Mouse (Mus musculus): ENCODE results near the gene Slc19a1. TPM values are rescaled to one million over a fixed set of nuclear protein-coding genes. Genes with fewer than 3 reads are reported as not detected.

Slc19a1 gene
- total and polyA plus RNA-seq, 3 experiments, result 40.1 to 59.8 (median 50.2) TPM

- DNase-seq (ENCODE audit: extremely low read depth), result no peak
- peaks cover 68% of the 10 kb centered on the region for H3K27me3 ChIP-seq (replicated peaks)
- no peaks in the 10 kb centered on the region for H3K79me2 ChIP-seq (replicated peaks; ENCODE audit: control insufficient read depth, extremely low read depth, insufficient read depth, poor library complexity, severe bottlenecking)
- H3K4me1 ChIP-seq (ENCODE audit: control insufficient read depth in 1 of 2, insufficient read depth in 2 of 2), result no peaks in the 10 kb centered on the region
- dilution Hi-C loops (cut with MboI; ENCODE audit: extremely low pct_ligation_motif_present, extremely low pct_unique_long_range_greater_than_20kb, low sequenced_read_pairs) (no loop called here), in situ Hi-C loops (cut with MboI; ENCODE audit: low pct_ligation_motif_present, low pct_unique_long_range_greater_than_20kb, low sequenced_read_pairs) (no loop called here)
- peaks cover 3% of the 10 kb centered on the region for H3K9me3 ChIP-seq (replicated peaks; ENCODE audit: low read length)
- TF ChIP-seq NELFE (IDR thresholded peaks at IDR 0.05; ENCODE audit: low read depth, low read length) (no peak), ELF1 (IDR thresholded peaks at IDR 0.05; ENCODE audit: low read depth, low read length) (no peak), USF1 (IDR thresholded peaks at IDR 0.05; ENCODE audit: low read depth, low read length) (no peak), GABPA (IDR thresholded peaks at IDR 0.05; ENCODE audit: insufficient replicate concordance, low read depth, low read length) (no peak), ETS1 (conservative IDR thresholded peaks at IDR 0.05; ENCODE audit: low read depth, low read length) (no peak), SIN3A (IDR thresholded peaks at IDR 0.05; ENCODE audit: low read length) (no peak), ZC3H11A (IDR thresholded peaks at IDR 0.05; ENCODE audit: low read depth, low read length) (no peak), PAX5 (IDR thresholded peaks at IDR 0.05; ENCODE audit: low read length) (no peak), MAZ (IDR thresholded peaks at IDR 0.05; ENCODE audit: low read depth, low read length) (no peak), EP300 (IDR thresholded peaks at IDR 0.05; ENCODE audit: low read length) (no peak), RAD21 (IDR thresholded peaks at IDR 0.05; ENCODE audit: low read depth, low read length) (no peak), ZMIZ1 (IDR thresholded peaks at IDR 0.05; ENCODE audit: low read depth, low read length) (no peak), HCFC1 (IDR thresholded peaks at IDR 0.05; ENCODE audit: low read depth, low read length) (no peak)
- no peaks in the 10 kb centered on the region for H3K36me3 ChIP-seq (replicated peaks in 1 of 2; ENCODE audit: control insufficient read depth in 1 of 2, insufficient read depth in 1 of 2, low read length in 1 of 2)
- no peak overlapping the region for H3K4me2 ChIP-seq (ENCODE audit: insufficient read depth, low read depth, poor library complexity, severe bottlenecking)
- H3K4me3 ChIP-seq (replicated peaks in 1 of 3; ENCODE audit: low read depth in 2 of 3, low read length in 2 of 3, poor library complexity in 1 of 3), result no peak overlapping the region
- no peak overlapping the region for H3K27ac ChIP-seq (ENCODE audit: insufficient read depth, low read depth)
- no peak overlapping the region for H3K9ac ChIP-seq (ENCODE audit: insufficient read depth, low read depth)
Observed at GRCm38 (mm10) chr10:76992456-76992855, 39.6 kb upstream of the Slc19a1 start.

GRCm38 (mm10) chr10:76997759-76998513 is 34.1 kb upstream of the Slc19a1 start:
- TF ChIP-seq SIN3A (IDR thresholded peaks at IDR 0.05; ENCODE audit: low read length) (no peak), MEF2A (IDR thresholded peaks at IDR 0.05; ENCODE audit: borderline replicate concordance, low read depth, low read length) (no peak), EP300 (IDR thresholded peaks at IDR 0.05; ENCODE audit: low read length) (no peak), HCFC1 (IDR thresholded peaks at IDR 0.05; ENCODE audit: low read depth, low read length) (no peak), MXI1 (IDR thresholded peaks at IDR 0.05; ENCODE audit: low read depth, low read length) (no peak), USF1 (IDR thresholded peaks at IDR 0.05; ENCODE audit: low read depth, low read length) (no peak), TCF12 (IDR thresholded peaks at IDR 0.05; ENCODE audit: low read depth, low read length) (no peak), IRF4 (IDR thresholded peaks at IDR 0.05; ENCODE audit: low read depth, low read length) (no peak), KAT2A (IDR thresholded peaks at IDR 0.05; ENCODE audit: insufficient replicate concordance, low read length) (no peak), NRF1 (IDR thresholded peaks at IDR 0.05; ENCODE audit: low read depth, low read length) (no peak), SMC3 (IDR thresholded peaks at IDR 0.05; ENCODE audit: low read depth, low read length) (no peak), UBTF (IDR thresholded peaks at IDR 0.05; ENCODE audit: low read depth, low read length) (no peak), ZMIZ1 (IDR thresholded peaks at IDR 0.05; ENCODE audit: low read depth, low read length) (no peak), ELF1 (IDR thresholded peaks at IDR 0.05; ENCODE audit: low read depth, low read length) (no peak)
- dilution Hi-C loops (cut with MboI; ENCODE audit: extremely low pct_ligation_motif_present, extremely low pct_unique_long_range_greater_than_20kb, low sequenced_read_pairs), result no loop called here
- Histone ChIP-seq H3K27ac (ENCODE audit: insufficient read depth, low read depth) (no peak overlapping the region), H3K4me3 (replicated peaks in 1 of 3; ENCODE audit: low read depth in 2 of 3, low read length in 2 of 3, poor library complexity in 1 of 3) (no peak overlapping the region), H3K36me3 (replicated peaks in 1 of 2; ENCODE audit: control insufficient read depth in 1 of 2, insufficient read depth in 1 of 2, low read length in 1 of 2) (no peaks in the 10 kb centered on the region), H3K27me3 (replicated peaks) (peaks cover 83% of the 10 kb centered on the region), H3K9me3 (replicated peaks; ENCODE audit: low read length) (peaks cover 11% of the 10 kb centered on the region), H3K9ac (ENCODE audit: insufficient read depth, low read depth) (no peak overlapping the region), H3K4me2 (ENCODE audit: insufficient read depth, low read depth, poor library complexity, severe bottlenecking) (no peak overlapping the region), H3K79me2 (replicated peaks; ENCODE audit: control insufficient read depth, extremely low read depth, insufficient read depth, poor library complexity, severe bottlenecking) (no peaks in the 10 kb centered on the region), H3K4me1 (ENCODE audit: control insufficient read depth in 1 of 2, insufficient read depth in 2 of 2) (no peaks in the 10 kb centered on the region)
- no peak for DNase-seq (ENCODE audit: extremely low read depth)
- in situ Hi-C loops (cut with MboI; ENCODE audit: low pct_ligation_motif_present, low pct_unique_long_range_greater_than_20kb, low sequenced_read_pairs), result no loop called here

All from CH12.LX (cell line).